Mouse (Mus musculus): ENCODE results near the gene Ttc17.

The Ttc17 gene

GRCm38 (mm10) chr2:94381057-94381647, 25.3 kb downstream of the Ttc17 start:
- DNase-seq (ENCODE audit: low spot score) = no peak

- DNase-seq (ENCODE audit: low spot score) = no peak
Observed at GRCm38 (mm10) chr2:94378678-94379077, 27.8 kb downstream of the Ttc17 start.

- DNase-seq (ENCODE audit: low spot score) = no peak
Observed at GRCm38 (mm10) chr2:94371093-94371492, 35.4 kb downstream of the Ttc17 start.

- DNase-seq (ENCODE audit: low spot score) = no peak
Observed at GRCm38 (mm10) chr2:94363821-94364220, 42.7 kb downstream of the Ttc17 start.

GRCm38 (mm10) chr2:94360398-94360973, 46.0 kb downstream of the Ttc17 start:
- DNase-seq (ENCODE audit: low spot score) = no peak

- no peak for DNase-seq (ENCODE audit: low spot score)
Observed at GRCm38 (mm10) chr2:94348165-94348591, 58.3 kb downstream of the Ttc17 start.

- no peak for DNase-seq (ENCODE audit: low spot score)
Observed at GRCm38 (mm10) chr2:94346746-94347145, 59.7 kb downstream of the Ttc17 start.

GRCm38 (mm10) chr2:94344624-94345023, 61.9 kb downstream of the Ttc17 start:
- no peak for DNase-seq (ENCODE audit: low spot score)

- DNase-seq (ENCODE audit: low spot score) = no peak
Observed at GRCm38 (mm10) chr2:94343290-94344285, 62.9 kb downstream of the Ttc17 start.

GRCm38 (mm10) chr2:94340769-94341168, 65.7 kb downstream of the Ttc17 start:
- no peak for DNase-seq (ENCODE audit: low spot score)

GRCm38 (mm10) chr2:94339495-94339894, 67.0 kb downstream of the Ttc17 start:
- no peak for DNase-seq (ENCODE audit: low spot score)

- DNase-seq (ENCODE audit: low spot score) = no peak
Observed at GRCm38 (mm10) chr2:94336336-94336735, 70.2 kb downstream of the Ttc17 start.

GRCm38 (mm10) chr2:94334742-94335046, 71.8 kb downstream of the Ttc17 start:
- DNase-seq (ENCODE audit: low spot score) = no peak

- no peak for DNase-seq (ENCODE audit: low spot score)
Observed at GRCm38 (mm10) chr2:94333841-94334741, 72.4 kb downstream of the Ttc17 start.

GRCm38 (mm10) chr2:94333086-94333485, 73.4 kb downstream of the Ttc17 start:
- no peak for DNase-seq (ENCODE audit: low spot score)

GRCm38 (mm10) chr2:94329336-94329735, 77.2 kb downstream of the Ttc17 start:
- no peak for DNase-seq (ENCODE audit: low spot score)

GRCm38 (mm10) chr2:94327836-94328235, 78.7 kb downstream of the Ttc17 start:
- DNase-seq (ENCODE audit: low spot score) = no peak

- no peak for DNase-seq (ENCODE audit: low spot score)
Observed at GRCm38 (mm10) chr2:94319780-94320179, 86.7 kb downstream of the Ttc17 start.

- no peak for DNase-seq (ENCODE audit: low spot score)
Observed at GRCm38 (mm10) chr2:94316526-94316925, 90.0 kb downstream of the Ttc17 start.

- no peak for DNase-seq (ENCODE audit: low spot score)
Observed at GRCm38 (mm10) chr2:94303984-94304383, 102.5 kb downstream of the Ttc17 start.

- DNase-seq (ENCODE audit: low spot score) = no peak
Observed at GRCm38 (mm10) chr2:94302393-94302792, 104.1 kb downstream of the Ttc17 start.

GRCm38 (mm10) chr2:94301749-94302148, 104.7 kb downstream of the Ttc17 start:
- no peak for DNase-seq (ENCODE audit: low spot score)
